Mouse (Mus musculus) stomach, embryonic 16.5 days (tissue): ENCODE measurements around the gene Nptx1. TPM values are rescaled to one million over a fixed set of nuclear protein-coding genes. Genes with fewer than 3 reads are reported as not detected.

Source experiments
- ATAC-seq: fragments of 200-750 bp; cut with Nextera tagmentation; 2 replicates; pipeline ENCODE4 v1.8.0; 2017; ENCODE audit warnings: moderate number of reproducible peaks, moderate TSS enrichment; ENCODE audit not compliant: insufficient read depth, low FRiP score
- H3K27ac ChIP-seq: fragments of 300-500 bp; sonication (generic); 2 replicates; pipeline ENCODE4 v1.5.1; 2014; ENCODE audit warnings: low read length
- H3K27me3 ChIP-seq: fragments of 300-500 bp; sonication (generic); 2 replicates; pipeline ENCODE4 v1.6.1; 2014; ENCODE audit warnings: low read length, control low read depth, mixed read lengths; ENCODE audit not compliant: control insufficient read depth, insufficient read depth
- H3K36me3 ChIP-seq: fragments of 300-500 bp; sonication (generic); 2 replicates; pipeline ENCODE4 v1.6.1; 2014; ENCODE audit warnings: low read length; ENCODE audit not compliant: control insufficient read depth, insufficient read depth
- H3K4me1 ChIP-seq: fragments of 300-500 bp; sonication (generic); 2 replicates; pipeline ENCODE4 v1.6.1; 2014; ENCODE audit warnings: low read length, control low read depth, mixed read lengths; ENCODE audit not compliant: control insufficient read depth, insufficient read depth
- H3K4me2 ChIP-seq: fragments of 300-500 bp; sonication (generic); 2 replicates; pipeline ENCODE4 v1.6.1; 2014; ENCODE audit warnings: low read depth, low read length, mixed read lengths
- H3K4me3 ChIP-seq: fragments of 300-500 bp; sonication (generic); replicated peaks from 2 replicates; pipeline ENCODE4 v1.5.1; 2014; ENCODE audit warnings: mild to moderate bottlenecking, low read length
- H3K9ac ChIP-seq: fragments of 300-500 bp; sonication (generic); 2 replicates; pipeline ENCODE4 v1.6.1; 2014; ENCODE audit warnings: low read length
- H3K9me3 ChIP-seq: fragments of 300-500 bp; sonication (generic); replicated peaks from 2 replicates; pipeline ENCODE4 v1.6.1; 2016; ENCODE audit warnings: low read length, control low read depth; ENCODE audit not compliant: control insufficient read depth
- WGBS: fragments of 180-500 bp; shearing (Covaris S2); extraction: QIAGEN DNeasy Blood & Tissue Kit; methylation state at CpG from one replicate; pipeline ENCODE4 v1.1.7; 2014; 5-methylcytosine and 5-hydroxymethylcytosine counted together
- polyA plus RNA-seq: library from polyadenylated mRNA; unstranded; fragments of >200 nt; fragmentation: Nextera tagmentation; extraction: Ambion mirVana; gene quantifications from 2 replicates; pipeline ENCODE4 v1.2.1, GENCODE M21; 2015

The Nptx1 gene
- polyA plus RNA-seq, 1 experiment from 2014 or later, result 0.32 TPM

- no peak overlapping the region for H3K9ac ChIP-seq
- H3K9me3 ChIP-seq, result no peaks in the 10 kb centered on the region
- no peaks in the 10 kb centered on the region for H3K36me3 ChIP-seq
- no peak overlapping the region for H3K27ac ChIP-seq
- ATAC-seq, result 0 out of 2 replicates have a peak, but pooled peaks have one; percentile 40
- H3K4me1 ChIP-seq, result peaks cover 3% of the 10 kb centered on the region; the same call in 1 of the 2 replicates
- WGBS, result 30% methylated on average over 10 of the region's 10 CpGs
- H3K4me3 ChIP-seq, result no peak overlapping the region
- H3K4me2 ChIP-seq, result no peak overlapping the region
- peaks cover 10% of the 10 kb centered on the region for H3K27me3 ChIP-seq
These were observed 18.1 kb upstream of the Nptx1 start for GRCm38 (mm10) chr11:119565684-119566083.

- no peak overlapping the region for H3K4me3 ChIP-seq
- H3K4me2 ChIP-seq, result no peak overlapping the region
- 63% methylated on average over 7 of the region's 7 CpGs for WGBS
- no peak overlapping the region for H3K9ac ChIP-seq
- no peaks in the 10 kb centered on the region for H3K36me3 ChIP-seq
- peaks cover 3% of the 10 kb centered on the region; the same call in 1 of the 2 replicates for H3K4me1 ChIP-seq
- ATAC-seq, result no peak
- H3K9me3 ChIP-seq, result no peaks in the 10 kb centered on the region
- H3K27ac ChIP-seq, result no peak overlapping the region
- H3K27me3 ChIP-seq, result peaks cover 10% of the 10 kb centered on the region
These were observed 17.5 kb upstream of the Nptx1 start for GRCm38 (mm10) chr11:119565021-119565420.

GRCm38 (mm10) chr11:119564383-119564782, 16.8 kb upstream of the Nptx1 start:
- Histone ChIP-seq H3K27ac (no peak overlapping the region), H3K4me1 (peaks cover 4% of the 10 kb centered on the region; the same call in 1 of the 2 replicates), H3K27me3 (peaks cover 10% of the 10 kb centered on the region), H3K9me3 (no peaks in the 10 kb centered on the region), H3K36me3 (no peaks in the 10 kb centered on the region), H3K4me3 (no peak overlapping the region), H3K9ac (no peak overlapping the region), H3K4me2 (no peak overlapping the region)
- no peak for ATAC-seq
- WGBS, result 83% methylated on average over 10 of the region's 10 CpGs

GRCm38 (mm10) chr11:119563166-119563565, 15.6 kb upstream of the Nptx1 start:
- WGBS, result 66% methylated on average over 9 of the region's 9 CpGs

GRCm38 (mm10) chr11:119562286-119562685, 14.7 kb upstream of the Nptx1 start:
- 37% methylated on average over 6 of the region's 6 CpGs for WGBS
- ATAC-seq, result no peak
- Histone ChIP-seq H3K4me3 (no peak overlapping the region), H3K9ac (no peak overlapping the region), H3K9me3 (no peaks in the 10 kb centered on the region), H3K4me1 (peaks cover 13% of the 10 kb centered on the region; the same call in 1 of the 2 replicates), H3K27me3 (peaks cover 10% of the 10 kb centered on the region), H3K36me3 (no peaks in the 10 kb centered on the region), H3K27ac (no peak overlapping the region), H3K4me2 (no peak overlapping the region)

More at GRCm38 (mm10) chr11:119563166-119563565, 15.6 kb upstream of the Nptx1 start:
- H3K27me3 ChIP-seq, result peaks cover 10% of the 10 kb centered on the region
- no peak overlapping the region for H3K4me3 ChIP-seq
- peaks cover 13% of the 10 kb centered on the region; the same call in 1 of the 2 replicates for H3K4me1 ChIP-seq
- H3K36me3 ChIP-seq, result no peaks in the 10 kb centered on the region
- H3K27ac ChIP-seq, result no peak overlapping the region
- H3K9ac ChIP-seq, result no peak overlapping the region
- H3K4me2 ChIP-seq, result no peak overlapping the region
- no peaks in the 10 kb centered on the region for H3K9me3 ChIP-seq
- ATAC-seq, result no peak

- Histone ChIP-seq H3K9ac (no peak overlapping the region), H3K4me2 (no peak overlapping the region), H3K27me3 (peaks cover 4% of the 10 kb centered on the region; the same call in 1 of the 2 replicates), H3K27ac (no peak overlapping the region), H3K4me3 (no peak overlapping the region), H3K4me1 (peaks cover 10% of the 10 kb centered on the region; the same call in 1 of the 2 replicates), H3K9me3 (no peaks in the 10 kb centered on the region), H3K36me3 (no peaks in the 10 kb centered on the region)
- ATAC-seq, result 0 out of 2 replicates have a peak, but pooled peaks have one; percentile 23
- 23% methylated on average over 9 of the region's 9 CpGs for WGBS
These were observed 11.5 kb upstream of the Nptx1 start for GRCm38 (mm10) chr11:119558870-119559610.

GRCm38 (mm10) chr11:119557940-119558869, 10.7 kb upstream of the Nptx1 start:
- no peak overlapping the region for H3K4me2 ChIP-seq
- H3K9ac ChIP-seq, result no peak overlapping the region
- no peak overlapping the region for H3K27ac ChIP-seq
- 35% methylated on average over 17 of the region's 17 CpGs for WGBS
- no peak overlapping the region for H3K4me3 ChIP-seq
- H3K9me3 ChIP-seq, result no peaks in the 10 kb centered on the region
- no peaks in the 10 kb centered on the region for H3K36me3 ChIP-seq
- peaks cover 10% of the 10 kb centered on the region; the same call in 1 of the 2 replicates for H3K4me1 ChIP-seq
- ATAC-seq, result no peak
- H3K27me3 ChIP-seq, result 0 out of 2 replicates have a peak, but pooled peaks cover 2% of the 10 kb centered on the region

- ATAC-seq, result no peak
- no peak overlapping the region for H3K27ac ChIP-seq
These were observed 7.6 kb upstream of the Nptx1 start for GRCm38 (mm10) chr11:119555170-119555569.

More at GRCm38 (mm10) chr11:119555170-119555569, 7.6 kb upstream of the Nptx1 start:
- Histone ChIP-seq H3K9me3 (no peaks in the 10 kb centered on the region), H3K9ac (no peak overlapping the region), H3K27me3 (peaks cover 15% of the 10 kb centered on the region), H3K36me3 (no peaks in the 10 kb centered on the region), H3K4me2 (no peak overlapping the region), H3K4me1 (peaks cover 19% of the 10 kb centered on the region), H3K4me3 (no peak overlapping the region)
- 79% methylated on average over 7 of the region's 7 CpGs for WGBS
